Mouse (Mus musculus) MEL (cell line): ENCODE measurements around the gene Cntnap1.

ENCODE experiments used
- BHLHE40 ChIP-seq: IDR thresholded peaks from 2 replicates; pipeline ENCODE4 v1.6.1; 2012; ENCODE audit warnings: low read depth, mild to moderate bottlenecking, inconsistent platforms, low read length, improper control_type of control experiment, borderline replicate concordance
- CTCF ChIP-seq, 3 experiments: IDR thresholded peaks in 2 of 3; conservative IDR thresholded peaks in 1 of 3; 2 replicates each; pipeline ENCODE4 v1.5.1; 2011 to 2012; ENCODE audit warnings: low read length in 3 of 3, low read depth in 2 of 3, mild to moderate bottlenecking in 2 of 3, improper control_type of control experiment in 1 of 3, inconsistent platforms in 1 of 3, mixed read lengths in 1 of 3, moderate library complexity in 1 of 3; ENCODE audit not compliant: control insufficient read depth in 1 of 3, insufficient read depth in 1 of 3, poor library complexity in 1 of 3, severe bottlenecking in 1 of 3
- E2F4 ChIP-seq: IDR thresholded peaks from 2 replicates; pipeline ENCODE4 v1.6.1; 2011; ENCODE audit warnings: low read depth, low read length, improper control_type of control experiment, borderline replicate concordance
- EP300 ChIP-seq, 2 experiments: IDR thresholded peaks; 2 replicates each; pipeline ENCODE4 v1.6.1; 2011; ENCODE audit warnings: improper control_type of control experiment in 2 of 2, low read length in 2 of 2, low read depth in 1 of 2, mild to moderate bottlenecking in 1 of 2
- GABPA ChIP-seq: IDR thresholded peaks from 2 replicates; pipeline ENCODE4 v1.6.1; 2012; ENCODE audit warnings: low read depth, mild to moderate bottlenecking, inconsistent platforms, low read length, improper control_type of control experiment, moderate library complexity
- GATA1 ChIP-seq: IDR thresholded peaks from 2 replicates; pipeline ENCODE4 v1.6.1; 2011; ENCODE audit warnings: low read depth, low read length, improper control_type of control experiment
- MAZ ChIP-seq: IDR thresholded peaks from 2 replicates; pipeline ENCODE4 v1.6.1; 2012; ENCODE audit warnings: low read depth, mild to moderate bottlenecking, inconsistent platforms, low read length, improper control_type of control experiment
- POLR2A ChIP-seq, 2 experiments: IDR thresholded peaks; 2 replicates each; pipeline ENCODE4 v1.6.1; 2011 to 2012; ENCODE audit warnings: low read length in 2 of 2, mild to moderate bottlenecking in 2 of 2, control low read depth in 1 of 2, improper control_type of control experiment in 1 of 2, low read depth in 1 of 2, moderate library complexity in 1 of 2; ENCODE audit not compliant: control insufficient read depth in 1 of 2, insufficient read depth in 1 of 2, poor library complexity in 1 of 2
- POLR2AphosphoS5 ChIP-seq: IDR thresholded peaks from 2 replicates; pipeline ENCODE4 v1.6.1; 2012; ENCODE audit warnings: low read depth, borderline replicate concordance, mild to moderate bottlenecking, inconsistent platforms, low read length, moderate library complexity, mixed read lengths
- SMC3 ChIP-seq: IDR thresholded peaks from 2 replicates; pipeline ENCODE4 v1.6.1; 2011; ENCODE audit warnings: low read depth, low read length, improper control_type of control experiment
- TAL1 ChIP-seq: IDR thresholded peaks from 2 replicates; pipeline ENCODE4 v1.6.1; 2012; ENCODE audit warnings: mild to moderate bottlenecking, inconsistent platforms, low read length, moderate library complexity, mixed read lengths
- TCF12 ChIP-seq: IDR thresholded peaks from 2 replicates; pipeline ENCODE4 v1.6.1; 2014; ENCODE audit warnings: low read depth, mild to moderate bottlenecking, inconsistent platforms, low read length, improper control_type of control experiment, moderate library complexity
- USF2 ChIP-seq, 2 experiments: IDR thresholded peaks; 2 replicates each; pipeline ENCODE4 v1.6.1; 2011 to 2012; ENCODE audit warnings: improper control_type of control experiment in 2 of 2, low read length in 2 of 2, borderline replicate concordance in 1 of 2, inconsistent platforms in 1 of 2, low read depth in 1 of 2, mild to moderate bottlenecking in 1 of 2; ENCODE audit not compliant: insufficient read depth in 1 of 2
- ZC3H11A ChIP-seq: IDR thresholded peaks from 2 replicates; pipeline ENCODE4 v1.6.1; 2012; ENCODE audit warnings: low read depth, mild to moderate bottlenecking, inconsistent platforms, low read length, improper control_type of control experiment

- no peak for TF ChIP-seq SMC3
- no peak for TF ChIP-seq CTCF (IDR thresholded peaks at IDR 0.05 in 2 of 3, conservative IDR thresholded peaks at IDR 0.05 in 1 of 3; ENCODE audit: control insufficient read depth in 1 of 3, insufficient read depth in 1 of 3, low read depth in 2 of 3, low read length in 3 of 3, poor library complexity in 1 of 3, severe bottlenecking in 1 of 3)
- TF ChIP-seq POLR2A (IDR thresholded peaks at IDR 0.05; ENCODE audit: control insufficient read depth in 1 of 2, insufficient read depth in 1 of 2, low read depth in 1 of 2, low read length in 2 of 2, poor library complexity in 1 of 2), result no peak
- no peak for TF ChIP-seq MAZ
- TF ChIP-seq GABPA, result no peak
- no peak for TF ChIP-seq EP300 (IDR thresholded peaks at IDR 0.05; ENCODE audit: low read depth in 1 of 2, low read length in 2 of 2)
- no peak for TF ChIP-seq BHLHE40
- TF ChIP-seq TAL1, result no peak
- no peak for TF ChIP-seq TCF12
- TF ChIP-seq ZC3H11A, result no peak
- no peak for TF ChIP-seq USF2 (IDR thresholded peaks at IDR 0.05; ENCODE audit: borderline replicate concordance in 1 of 2, insufficient read depth in 1 of 2, low read depth in 1 of 2, low read length in 2 of 2)
- TF ChIP-seq GATA1, result no peak
- no peak for TF ChIP-seq E2F4
- no peak for TF ChIP-seq POLR2AphosphoS5
Observed at GRCm38 (mm10) chr11:101188166-101188805, 18.0 kb downstream of the Cntnap1 start.
